Mouse (Mus musculus) midbrain, embryonic 10.5 days (tissue): ENCODE results near the gene Fanci. TPM values are rescaled to one million over a fixed set of nuclear protein-coding genes. Genes with fewer than 3 reads are reported as not detected.

Experiments used
- DNase-seq: peaks from one replicate; pipeline ENCODE4 v3.0.0-alpha.2; 2017; ENCODE audit warnings: low spot score
- H3K27ac ChIP-seq: fragments of 300-500 bp; sonication (generic); replicated peaks from 2 replicates; pipeline ENCODE4 v1.5.1; 2016; ENCODE audit warnings: mild to moderate bottlenecking
- H3K27me3 ChIP-seq: fragments of 300-500 bp; sonication (generic); 2 replicates; pipeline ENCODE4 v1.6.1; 2016; ENCODE audit warnings: low read depth, mild to moderate bottlenecking; ENCODE audit not compliant: poor library complexity, severe bottlenecking
- H3K36me3 ChIP-seq: fragments of 300-500 bp; sonication (generic); 2 replicates; pipeline ENCODE4 v1.6.1; 2016; ENCODE audit warnings: mild to moderate bottlenecking, moderate library complexity
- H3K4me1 ChIP-seq: fragments of 300-500 bp; sonication (generic); 2 replicates; pipeline ENCODE4 v1.6.1; 2016
- H3K4me3 ChIP-seq: fragments of 300-500 bp; sonication (generic); 2 replicates; pipeline ENCODE4 v1.5.1; 2016; ENCODE audit warnings: mild to moderate bottlenecking, moderate library complexity
- H3K9me3 ChIP-seq: fragments of 300-500 bp; sonication (generic); replicated peaks from 2 replicates; pipeline ENCODE4 v1.6.1; 2016; ENCODE audit warnings: mild to moderate bottlenecking
- WGBS: fragments of 180-500 bp; shearing (Covaris S2); methylation state at CpG from one replicate; pipeline ENCODE4 v1.1.7; 2016; 5-methylcytosine and 5-hydroxymethylcytosine counted together
- polyA plus RNA-seq: library from polyadenylated mRNA; unstranded; fragments of >200 nt; fragmentation: Nextera tagmentation; extraction: Ambion mirVana; gene quantifications from 2 replicates; pipeline ENCODE4 v1.2.1, GENCODE M21; 2016

Fanci gene
- polyA plus RNA-seq, 1 experiment from 2014 or later, result 22.6 TPM

DNA sequence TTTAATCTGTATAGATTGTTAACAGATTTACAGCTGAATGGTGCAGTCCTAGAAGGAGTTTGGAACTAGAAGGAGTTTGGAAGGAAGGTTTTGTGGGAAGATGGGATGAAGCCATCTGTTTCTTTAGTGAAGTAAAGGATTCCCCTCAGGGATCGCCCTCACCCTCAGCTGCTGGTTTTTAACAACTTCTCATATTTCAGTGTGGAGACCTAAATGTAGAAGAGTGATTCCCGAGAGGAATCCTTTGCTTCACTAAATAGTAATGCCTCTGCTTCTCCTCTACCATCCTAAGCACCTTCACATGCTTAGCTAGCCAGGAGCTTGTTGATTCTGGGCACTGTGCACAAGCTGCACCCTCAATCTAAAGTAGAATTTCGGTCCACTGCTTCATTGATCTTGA is 258 bp upstream of the Fanci start:
- peaks cover 6% of the 10 kb centered on the region for H3K36me3 ChIP-seq
- no peaks in the 10 kb centered on the region for H3K9me3 ChIP-seq
- peak overlapping the region; percentile 84 for H3K4me3 ChIP-seq
- DNase-seq, result no peak
- H3K27me3 ChIP-seq, result peaks cover 6% of the 10 kb centered on the region; the same call in 1 of the 2 replicates
- H3K4me1 ChIP-seq, result peaks cover 31% of the 10 kb centered on the region
- WGBS, result 13% methylated on average over 3 of the region's 3 CpGs
- H3K27ac ChIP-seq, result peak overlapping the region; percentile 96

DNA sequence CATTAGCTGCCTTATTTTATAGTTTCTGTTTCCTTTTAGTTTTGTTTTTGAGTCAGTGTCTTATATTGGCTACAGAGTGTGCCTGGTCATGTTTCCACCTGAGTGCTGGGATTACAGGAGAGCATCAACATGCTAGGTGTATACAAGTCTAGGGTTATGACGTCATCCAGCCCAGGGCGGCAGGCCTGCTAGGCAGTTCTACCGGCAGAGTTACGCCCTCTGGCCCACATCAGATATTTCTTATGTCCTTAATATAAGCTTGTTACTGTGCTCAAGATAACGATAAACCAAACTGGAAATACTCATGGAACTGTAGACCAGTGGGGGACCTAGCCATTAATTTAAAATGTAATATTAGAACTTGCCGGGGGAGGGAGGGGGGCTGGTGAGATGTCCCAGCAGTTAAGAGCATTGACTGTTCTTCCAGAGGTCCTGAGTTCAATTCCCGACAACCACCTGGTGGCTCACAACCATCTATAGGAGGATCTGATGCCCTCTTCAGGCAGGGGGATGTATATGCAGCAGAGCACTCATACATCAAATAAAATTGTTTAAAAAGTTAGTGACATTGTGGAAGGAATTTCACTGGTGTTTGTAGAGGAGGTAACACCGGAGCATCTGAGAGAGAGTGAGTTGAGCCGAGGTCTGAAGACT is 1.3 kb downstream of the Fanci start:
- 70% methylated on average over 9 of the region's 9 CpGs for WGBS
- peaks cover 24% of the 10 kb centered on the region for H3K4me1 ChIP-seq
- H3K36me3 ChIP-seq, result peaks cover 17% of the 10 kb centered on the region
- no peaks in the 10 kb centered on the region for H3K9me3 ChIP-seq
- no peak for DNase-seq
- no peaks in the 10 kb centered on the region for H3K27me3 ChIP-seq
- peak overlapping the region; percentile 96 for H3K27ac ChIP-seq
- H3K4me3 ChIP-seq, result peak overlapping the region; percentile 84

DNA sequence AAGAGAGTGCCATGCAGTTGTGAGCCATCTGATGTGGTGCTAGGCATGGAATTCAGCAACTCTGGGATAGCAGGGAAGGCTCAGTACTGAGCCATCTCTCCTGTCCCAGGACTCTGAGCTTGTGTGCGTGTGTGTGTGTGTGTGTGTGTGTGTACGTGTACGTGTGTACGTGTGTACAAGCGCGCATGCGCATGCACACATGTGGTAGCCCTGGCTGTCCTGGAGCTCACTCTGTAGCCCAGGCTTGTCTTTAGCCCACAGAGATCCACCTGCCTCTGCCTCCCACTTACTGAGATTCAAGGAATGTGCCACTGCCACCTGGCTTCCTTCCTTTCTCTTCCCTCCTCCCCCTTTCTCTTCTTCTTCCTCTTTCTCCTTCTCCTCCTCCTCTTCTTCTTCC is 2.2 kb downstream of the Fanci start:
- no peaks in the 10 kb centered on the region for H3K9me3 ChIP-seq
- H3K27me3 ChIP-seq, result no peaks in the 10 kb centered on the region
- no peak overlapping the region for H3K4me3 ChIP-seq
- H3K36me3 ChIP-seq, result peaks cover 19% of the 10 kb centered on the region
- 92% methylated on average over 7 of the region's 7 CpGs for WGBS
- no peak overlapping the region for H3K27ac ChIP-seq
- peaks cover 21% of the 10 kb centered on the region for H3K4me1 ChIP-seq
- DNase-seq, result no peak

DNA sequence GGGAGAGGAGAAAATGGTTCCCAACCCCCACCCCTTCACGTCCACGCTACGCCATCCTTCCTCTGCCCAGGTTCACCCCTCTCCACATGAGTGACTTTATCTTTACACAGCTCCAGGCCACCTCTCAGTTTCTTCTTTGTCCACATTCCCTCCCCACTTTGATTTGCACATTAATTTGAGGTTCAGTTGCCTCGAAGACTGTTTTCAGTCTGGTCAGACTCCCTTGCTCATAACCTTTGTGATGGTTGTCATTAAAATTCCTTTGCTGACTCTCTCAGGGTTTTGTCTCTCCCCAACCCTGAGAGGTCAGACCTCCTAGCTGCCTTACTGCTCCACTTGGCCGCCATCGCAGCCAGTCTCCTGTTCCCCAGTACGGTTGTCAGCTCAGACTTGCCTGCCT is 2.9 kb downstream of the Fanci start:
- H3K9me3 ChIP-seq, result no peaks in the 10 kb centered on the region
- H3K4me1 ChIP-seq, result peaks cover 21% of the 10 kb centered on the region
- no peak overlapping the region for H3K4me3 ChIP-seq
- no peaks in the 10 kb centered on the region for H3K27me3 ChIP-seq
- 90% methylated on average over 7 of the region's 7 CpGs for WGBS
- H3K36me3 ChIP-seq, result peaks cover 25% of the 10 kb centered on the region
- no peak for DNase-seq
- no peak overlapping the region for H3K27ac ChIP-seq

DNA sequence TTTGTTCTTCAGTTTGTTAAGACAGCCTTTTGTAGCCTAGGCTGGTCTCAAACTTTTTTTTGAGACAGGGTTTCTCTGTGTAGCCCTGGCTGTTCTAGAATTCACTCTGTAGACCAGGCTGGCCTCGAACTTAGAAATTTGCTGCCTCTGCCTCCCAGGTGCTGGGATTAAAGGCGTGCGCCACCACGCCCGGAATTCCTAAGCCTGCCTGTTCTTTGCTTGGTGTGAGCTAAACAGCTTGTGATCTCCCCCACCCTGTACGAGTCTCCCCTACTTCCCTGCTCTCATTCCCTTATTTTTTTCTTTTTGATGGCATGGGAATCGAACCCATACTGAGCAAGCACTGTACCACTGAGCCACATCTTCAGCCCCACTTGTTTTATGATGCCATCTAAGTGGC is 3.5 kb downstream of the Fanci start:
- no peak for DNase-seq
- Histone ChIP-seq H3K4me1 (peaks cover 21% of the 10 kb centered on the region), H3K36me3 (peaks cover 26% of the 10 kb centered on the region), H3K27me3 (no peaks in the 10 kb centered on the region), H3K9me3 (no peaks in the 10 kb centered on the region), H3K4me3 (no peak overlapping the region), H3K27ac (no peak overlapping the region)
- WGBS, result 93% methylated on average over 7 of the region's 7 CpGs

DNA sequence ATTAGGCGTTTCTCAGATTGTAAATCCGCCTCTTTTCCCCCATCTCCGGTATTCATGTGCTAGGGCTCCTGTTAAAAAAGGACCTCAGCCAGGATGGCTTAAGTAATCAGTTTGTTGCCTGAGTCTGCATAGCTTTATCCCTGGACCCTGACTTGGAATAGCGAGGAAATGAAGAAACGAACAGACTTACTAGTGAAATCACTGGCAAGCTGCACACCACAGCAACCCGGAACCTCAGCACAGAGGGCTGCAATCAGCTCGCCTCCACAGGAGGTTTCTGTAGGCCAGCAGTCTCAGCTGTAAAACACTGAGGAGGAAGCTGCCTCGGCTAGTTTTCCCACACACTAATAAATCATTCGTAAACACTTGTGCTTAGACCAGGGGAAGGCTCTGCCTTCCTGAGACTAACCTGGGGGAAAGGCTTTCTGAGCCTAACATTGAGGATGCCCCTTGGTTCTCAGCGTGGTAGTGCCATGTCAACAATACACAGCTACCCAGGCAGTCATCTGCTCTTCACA is 5.8 kb downstream of the Fanci start:
- DNase-seq, result no peak
- Histone ChIP-seq H3K9me3 (no peaks in the 10 kb centered on the region), H3K27ac (no peak overlapping the region), H3K36me3 (peaks cover 44% of the 10 kb centered on the region), H3K4me3 (no peak overlapping the region), H3K27me3 (no peaks in the 10 kb centered on the region), H3K4me1 (peaks cover 11% of the 10 kb centered on the region)
- WGBS, result 91% methylated on average over 10 of the region's 10 CpGs

DNA sequence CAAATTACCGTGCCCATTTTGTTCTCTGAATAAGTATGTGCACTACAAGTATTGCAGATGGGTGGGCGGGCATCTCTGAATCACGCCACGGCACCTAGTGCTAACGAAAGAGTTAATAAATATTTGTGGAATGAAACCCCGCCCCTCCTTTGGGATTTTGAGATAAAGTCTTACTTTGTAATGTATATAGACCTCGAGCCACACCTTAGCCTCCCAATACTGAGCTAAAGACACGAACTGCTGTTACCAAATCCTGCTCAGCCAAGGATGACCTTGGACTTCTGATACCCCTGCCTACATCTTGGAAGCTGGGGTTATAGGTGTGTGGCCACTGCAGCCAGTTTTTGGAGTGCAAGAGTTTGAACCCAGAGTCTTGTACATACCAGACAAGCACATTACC is 6.7 kb downstream of the Fanci start:
- Histone ChIP-seq H3K27me3 (no peaks in the 10 kb centered on the region), H3K4me1 (peaks cover 4% of the 10 kb centered on the region; the same call in 1 of the 2 replicates), H3K36me3 (peaks cover 53% of the 10 kb centered on the region), H3K27ac (no peak overlapping the region), H3K9me3 (no peaks in the 10 kb centered on the region), H3K4me3 (no peak overlapping the region)
- DNase-seq, result no peak
- 91% methylated on average over 8 of the region's 8 CpGs for WGBS

DNA sequence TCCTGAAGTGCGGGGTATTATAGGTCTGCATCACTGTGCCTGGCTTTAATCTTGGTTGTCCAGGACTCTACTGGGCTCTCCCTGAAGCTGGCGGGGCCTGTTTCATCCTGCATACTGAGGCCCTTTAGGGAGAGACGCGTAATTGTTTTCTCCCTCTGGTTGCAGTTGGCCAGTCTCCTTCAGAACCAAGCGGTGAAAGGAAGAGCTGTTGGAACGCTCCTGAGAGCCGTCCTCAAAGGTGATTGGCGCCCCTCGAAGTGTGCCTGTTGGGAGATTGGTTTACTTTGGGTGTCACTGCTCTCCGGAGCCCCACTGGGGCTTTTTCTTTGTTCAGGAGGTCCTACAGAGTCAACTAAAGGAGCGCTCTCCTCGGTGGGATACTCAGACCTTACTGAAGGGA is 7.2 kb downstream of the Fanci start:
- no peak for DNase-seq
- Histone ChIP-seq H3K4me3 (no peak overlapping the region), H3K36me3 (peaks cover 57% of the 10 kb centered on the region), H3K27me3 (no peaks in the 10 kb centered on the region), H3K9me3 (no peaks in the 10 kb centered on the region), H3K27ac (no peak overlapping the region), H3K4me1 (peaks cover under 1% of the 10 kb centered on the region; the same call in 1 of the 2 replicates)
- WGBS, result 72% methylated on average over 12 of the region's 12 CpGs

DNA sequence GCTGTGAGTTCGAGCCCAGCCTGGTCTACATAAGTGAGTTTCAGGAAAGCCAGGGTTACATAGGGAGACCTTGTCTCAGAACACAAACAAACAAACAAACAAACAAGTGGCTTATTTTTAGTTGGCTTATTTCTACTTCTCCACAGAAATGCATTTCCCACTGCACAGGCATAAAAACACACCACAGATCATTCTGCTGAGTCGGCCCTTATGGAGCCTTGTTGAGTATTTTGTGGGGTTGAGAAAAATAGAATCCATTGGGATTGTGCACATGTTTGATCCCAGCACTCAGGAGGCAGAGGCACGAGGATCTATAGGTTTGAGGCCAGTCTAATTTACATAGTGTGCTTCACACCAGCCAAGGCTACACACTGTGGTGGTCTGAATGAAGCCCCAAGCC is 8.6 kb downstream of the Fanci start:
- Histone ChIP-seq H3K9me3 (no peaks in the 10 kb centered on the region), H3K4me1 (no peaks in the 10 kb centered on the region), H3K4me3 (no peak overlapping the region), H3K27me3 (no peaks in the 10 kb centered on the region), H3K27ac (no peak overlapping the region), H3K36me3 (peaks cover 61% of the 10 kb centered on the region)
- no peak for DNase-seq
- WGBS, result 91% methylated on average over 3 of the region's 3 CpGs

DNA sequence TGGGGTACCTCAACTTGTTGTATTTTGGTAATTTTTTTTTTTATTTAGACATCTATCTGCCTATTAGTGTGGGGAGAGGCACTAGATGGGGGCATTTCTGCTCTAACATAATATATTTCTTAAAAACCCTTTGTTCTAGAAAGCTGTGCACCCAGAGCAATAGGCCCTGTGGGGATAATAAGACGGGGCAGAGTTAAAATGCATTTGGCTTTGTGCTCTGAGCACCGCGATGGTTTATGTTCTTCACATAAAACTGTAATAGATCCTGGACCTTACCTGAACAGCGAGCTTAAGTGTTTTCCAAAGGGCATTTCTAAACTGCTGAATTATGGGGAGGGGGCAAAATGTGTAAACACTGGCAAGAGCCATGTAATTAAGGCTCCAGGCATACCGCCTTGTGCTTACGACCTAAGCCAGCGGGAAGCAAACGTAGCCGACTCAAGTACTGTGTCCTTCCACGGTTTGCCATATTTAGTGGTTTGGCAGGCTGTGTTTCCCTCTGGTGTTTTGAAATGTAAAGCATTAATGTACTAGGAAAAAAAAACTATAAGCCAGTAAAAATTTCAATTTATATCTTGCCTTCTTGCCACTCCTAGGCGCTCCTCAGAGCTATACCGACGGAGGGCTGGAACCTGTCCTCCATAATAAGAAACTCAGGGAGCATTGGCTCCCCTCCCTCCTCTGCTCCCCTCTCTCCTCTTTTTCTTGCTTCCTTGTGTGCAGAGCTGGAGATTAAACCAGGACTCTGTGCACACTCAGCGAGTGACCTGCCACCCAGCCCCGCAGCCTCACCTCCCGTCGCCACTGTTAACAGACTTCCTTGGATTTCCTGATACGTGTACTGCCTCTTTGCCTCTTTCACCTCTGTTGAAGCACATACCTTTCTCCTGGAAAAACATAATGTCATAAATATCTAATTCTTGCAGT is 23.0 kb downstream of the Fanci start:
- no peak overlapping the region for H3K4me3 ChIP-seq
- peaks cover 16% of the 10 kb centered on the region for H3K4me1 ChIP-seq
- H3K9me3 ChIP-seq, result no peaks in the 10 kb centered on the region
- no peaks in the 10 kb centered on the region for H3K27me3 ChIP-seq
- H3K27ac ChIP-seq, result no peak overlapping the region
- H3K36me3 ChIP-seq, result peaks cover 56% of the 10 kb centered on the region
- WGBS, result 94% methylated on average over 18 of the region's 18 CpGs
- no peak for DNase-seq

DNA sequence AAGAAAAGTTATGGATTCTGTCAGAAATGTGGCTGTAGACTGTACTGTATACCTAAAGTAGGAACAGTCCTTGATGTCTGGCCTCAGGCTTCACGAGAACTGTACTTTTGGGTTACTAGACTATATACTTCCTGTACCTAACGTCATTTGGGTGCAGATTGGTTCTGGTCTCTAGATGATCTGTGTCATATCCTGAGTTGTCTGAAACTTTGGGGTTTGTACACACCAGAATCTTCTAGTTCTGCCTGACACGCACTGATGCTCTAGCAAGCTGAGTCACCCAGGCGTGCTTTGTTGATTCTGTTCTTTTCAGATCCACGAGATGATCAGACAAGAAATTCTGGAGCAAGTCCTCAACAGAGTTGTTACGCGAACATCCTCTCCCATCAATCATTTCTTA is 28.2 kb downstream of the Fanci start:
- Histone ChIP-seq H3K27me3 (no peaks in the 10 kb centered on the region), H3K4me1 (no peaks in the 10 kb centered on the region), H3K27ac (no peak overlapping the region), H3K9me3 (no peaks in the 10 kb centered on the region), H3K4me3 (no peak overlapping the region), H3K36me3 (peaks cover 78% of the 10 kb centered on the region)
- WGBS, result 92% methylated on average over 7 of the region's 7 CpGs
- no peak for DNase-seq

DNA sequence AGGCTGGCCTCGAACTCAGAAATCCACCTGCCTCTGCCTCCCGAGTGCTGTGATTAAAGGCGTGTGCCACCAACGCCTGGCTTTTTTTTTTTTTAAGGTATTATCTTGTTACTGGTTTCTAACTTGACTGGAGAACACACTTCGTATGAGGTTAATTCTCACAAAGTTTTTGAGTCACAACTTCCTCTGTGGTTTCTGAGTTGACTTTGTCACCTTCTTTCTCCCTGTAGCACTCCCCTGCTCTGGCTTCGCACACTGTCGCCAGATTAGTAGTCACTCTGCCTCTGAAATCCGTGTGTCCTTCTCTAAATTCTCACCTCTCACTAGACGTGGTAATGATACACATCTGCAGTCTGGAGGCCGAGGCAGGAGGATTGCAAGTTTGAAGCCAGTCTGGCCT is 31.1 kb downstream of the Fanci start:
- Histone ChIP-seq H3K36me3 (peaks cover 84% of the 10 kb centered on the region), H3K4me3 (no peak overlapping the region), H3K27ac (no peak overlapping the region), H3K27me3 (no peaks in the 10 kb centered on the region), H3K4me1 (peaks cover 5% of the 10 kb centered on the region), H3K9me3 (no peaks in the 10 kb centered on the region)
- DNase-seq, result no peak
- 95% methylated on average over 10 of the region's 10 CpGs for WGBS

DNA sequence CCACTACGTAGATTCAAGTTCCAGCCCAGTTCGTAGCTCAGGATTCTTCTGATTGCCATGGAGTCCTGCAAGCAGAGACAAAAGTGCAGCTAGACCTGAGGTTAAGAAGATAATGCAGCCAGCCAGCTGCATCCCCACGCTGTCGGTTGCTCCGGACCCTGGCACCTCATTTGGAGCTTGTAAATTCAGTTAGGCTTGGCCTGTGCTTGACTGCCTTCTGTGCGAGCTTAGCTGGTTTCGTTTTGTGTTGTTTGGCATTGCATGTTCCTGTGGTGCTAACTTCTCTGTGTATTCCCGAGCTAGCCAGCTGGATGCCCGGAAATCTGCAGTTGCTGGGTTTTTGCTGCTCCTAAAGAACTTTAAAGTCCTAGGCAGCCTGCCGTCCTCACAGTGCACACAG is 34.1 kb downstream of the Fanci start:
- WGBS, result 78% methylated on average over 10 of the region's 10 CpGs
- Histone ChIP-seq H3K9me3 (no peaks in the 10 kb centered on the region), H3K27ac (no peak overlapping the region), H3K27me3 (no peaks in the 10 kb centered on the region), H3K4me3 (no peak overlapping the region), H3K4me1 (peaks cover 10% of the 10 kb centered on the region), H3K36me3 (peaks cover 62% of the 10 kb centered on the region)
- DNase-seq, result no peak
